ENCODE assay signal across 13 mouse cellular contexts in the genomic region with DNA sequence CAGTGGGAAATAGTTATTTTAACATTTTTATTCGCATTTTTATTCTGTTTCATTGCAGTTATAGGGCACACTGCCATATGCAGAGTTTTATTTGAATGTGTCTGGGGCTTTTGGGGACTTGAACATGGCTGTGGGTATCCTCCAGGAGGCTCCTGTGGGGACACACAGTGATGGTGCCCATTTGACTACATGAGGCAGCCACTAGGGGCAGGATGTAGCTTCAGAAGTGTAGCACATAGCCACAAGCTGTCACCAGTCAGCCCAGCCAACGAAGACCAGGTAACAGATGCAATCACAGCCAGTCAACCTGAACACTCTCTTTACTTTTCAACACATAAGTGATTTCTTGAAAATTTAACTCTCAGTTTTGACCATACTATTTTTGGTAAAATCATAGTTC.
DNase-seq lines count a peak whose midpoint lies in the region; ATAC-seq and TF ChIP-seq lines count a peak whose summit lies in the region.
"Had no signal": no experiment of that assay in that cellular context is flagged by ENCODE, and none has a peak within 500 bp of the region (broad histone marks: within the 10 kb centered on the region; RNA-seq: fewer than 3 reads in every experiment).

No protein-coding gene starts in this region.

- no peak overlapping the region for H3K4me2 ChIP-seq in kidney, postnatal 0 days (ENCODE audit: low read length)
- H3K4me2 ChIP-seq in kidney, embryonic 14.5 days (replicated peaks; ENCODE audit: low read depth, low read length): no peak overlapping the region
- H3K4me2 ChIP-seq: limb, embryonic 15.5 days; midbrain, embryonic 13.5 days had no signal

- no peak overlapping the region for H3K4me3 ChIP-seq in kidney, postnatal 0 days (replicated peaks; ENCODE audit: low read depth, low read length)
- no peak overlapping the region for H3K4me3 ChIP-seq in kidney, embryonic 14.5 days (ENCODE audit: low read length)
- no peak overlapping the region for H3K4me3 ChIP-seq in cerebellum, adult 2 months (replicated peaks; ENCODE audit: insufficient read depth, low read depth, low read length)
- H3K4me3 ChIP-seq: limb, embryonic 15.5 days; midbrain, embryonic 13.5 days had no signal

- no peak for TF ChIP-seq POLR2A in cerebellum, adult 2 months (IDR thresholded peaks at IDR 0.05; ENCODE audit: borderline replicate concordance, insufficient read depth, low read length)

- no peaks in the 10 kb centered on the region for H3K36me3 ChIP-seq in kidney, postnatal 0 days (ENCODE audit: insufficient read depth, low read length)
- no peaks in the 10 kb centered on the region for H3K36me3 ChIP-seq in kidney, embryonic 14.5 days (ENCODE audit: control insufficient read depth, insufficient read depth, low read length)
- H3K36me3 ChIP-seq: limb, embryonic 15.5 days; midbrain, embryonic 13.5 days had no signal

- H3K9me3 ChIP-seq in kidney, postnatal 0 days (replicated peaks; ENCODE audit: low read length): no peaks in the 10 kb centered on the region
- H3K9me3 ChIP-seq in kidney, embryonic 14.5 days (ENCODE audit: control insufficient read depth, low read length): no peaks in the 10 kb centered on the region
- H3K9me3 ChIP-seq: limb, embryonic 15.5 days; midbrain, embryonic 13.5 days had no signal

- H3K27ac ChIP-seq in kidney, postnatal 0 days: no peak overlapping the region
- H3K27ac ChIP-seq in kidney, embryonic 14.5 days (ENCODE audit: low read depth, low read length): no peak overlapping the region
- no peak overlapping the region for H3K27ac ChIP-seq in cerebellum, adult 2 months (ENCODE audit: insufficient read depth, low read length)
- H3K27ac ChIP-seq: limb, embryonic 15.5 days; midbrain, embryonic 13.5 days had no signal

- H3K27me3 ChIP-seq in kidney, postnatal 0 days (ENCODE audit: insufficient read depth, low read length): no peaks in the 10 kb centered on the region
- H3K27me3 ChIP-seq in kidney, embryonic 14.5 days (ENCODE audit: control insufficient read depth, insufficient read depth, low read length): no peaks in the 10 kb centered on the region
- H3K27me3 ChIP-seq in cerebellum, adult 2 months (ENCODE audit: control insufficient read depth, insufficient read depth, low read length): no peaks in the 10 kb centered on the region
- H3K27me3 ChIP-seq: limb, embryonic 15.5 days; midbrain, embryonic 13.5 days had no signal

- H3K9ac ChIP-seq in kidney, postnatal 0 days (ENCODE audit: low read depth, low read length): no peak overlapping the region
- H3K9ac ChIP-seq in kidney, embryonic 14.5 days (ENCODE audit: low read depth, low read length): no peak overlapping the region
- H3K9ac ChIP-seq: limb, embryonic 15.5 days; midbrain, embryonic 13.5 days had no signal

- no peaks in the 10 kb centered on the region for H3K4me1 ChIP-seq in kidney, postnatal 0 days (replicated peaks; ENCODE audit: insufficient read depth, low read length)
- no peaks in the 10 kb centered on the region for H3K4me1 ChIP-seq in kidney, embryonic 14.5 days (ENCODE audit: control insufficient read depth, insufficient read depth, low read length)
- H3K4me1 ChIP-seq in cerebellum, adult 2 months (ENCODE audit: control insufficient read depth, insufficient read depth, low read length): no peaks in the 10 kb centered on the region
- H3K4me1 ChIP-seq: limb, embryonic 15.5 days; midbrain, embryonic 13.5 days had no signal

- WGBS in kidney, postnatal 0 days: 29% methylated on average over 2 of the region's 2 CpGs
- WGBS in kidney, embryonic 14.5 days: 37% methylated on average over 2 of the region's 2 CpGs
- WGBS in cerebellum, adult 2 months: 28% methylated on average over 2 of the region's 2 CpGs

- ATAC-seq in kidney, postnatal 0 days (replicated peaks; ENCODE audit: low FRiP score, low read depth): no peak
- ATAC-seq in kidney, embryonic 14.5 days (ENCODE audit: low FRiP score, low TSS enrichment): no peak
- ATAC-seq in megakaryocyte progenitor cell, adult 5-6 weeks (replicated peaks; ENCODE audit: poor library complexity): peak; percentile 64; the same call in 1 of the 2 replicates
- ATAC-seq: midbrain, embryonic 13.5 days had no signal

- DNase-seq in kidney, postnatal 0 days (ENCODE audit: low spot score): no peak
- DNase-seq in retina, embryonic 14.5 days (ENCODE audit: low spot score): peak; percentile 20
- no peak for DNase-seq in retina, postnatal 1 day
- DNase-seq in cerebellum, adult 2 months: peak; percentile 40 to 61
- no peak for DNase-seq in thymus, postnatal 25 days
- DNase-seq in heart, postnatal 4 days: no peak
- DNase-seq: adrenal gland, postnatal 36 days; heart, postnatal 10 days; thymus, postnatal 36 days had no signal

- peak; percentile 35; the same call in 1 of the 2 replicates for TF ChIP-seq CTCF in kidney, postnatal 0 days (IDR thresholded peaks at IDR 0.05; ENCODE audit: low read depth)
- peak; percentile 53 for TF ChIP-seq CTCF in cerebellum, adult 2 months (IDR thresholded peaks at IDR 0.05; ENCODE audit: borderline replicate concordance, insufficient read depth, low read depth, low read length)

Comparison
In these comparisons a context has a peak if more than half of its experiments do, and no peak if none do; other contexts are left out.
1. DNase-seq: peak in retina, embryonic 14.5 days (single experiment) and cerebellum, adult 2 months (2 of 2); none in kidney, postnatal 0 days (single experiment), retina, postnatal 1 day (single experiment), thymus, postnatal 25 days (single experiment) and heart, postnatal 4 days (single experiment).